Mouse (Mus musculus) layer of hippocampus, adult 9-11 months (tissue): ENCODE results near the gene Kmt2e.
A peak's percentile ranks its signal among the peaks of the same experiment; 100 is the strongest.
"Not testable (repeated sequence)": the region's sequence is repeated elsewhere in the genome, so short reads cannot be mapped to it uniquely, and the experiment has no call there.

Experiments
- DNase-seq: peaks from one replicate; pipeline ENCODE4 v3.0.0; 2022

Gene Kmt2e

DNA sequence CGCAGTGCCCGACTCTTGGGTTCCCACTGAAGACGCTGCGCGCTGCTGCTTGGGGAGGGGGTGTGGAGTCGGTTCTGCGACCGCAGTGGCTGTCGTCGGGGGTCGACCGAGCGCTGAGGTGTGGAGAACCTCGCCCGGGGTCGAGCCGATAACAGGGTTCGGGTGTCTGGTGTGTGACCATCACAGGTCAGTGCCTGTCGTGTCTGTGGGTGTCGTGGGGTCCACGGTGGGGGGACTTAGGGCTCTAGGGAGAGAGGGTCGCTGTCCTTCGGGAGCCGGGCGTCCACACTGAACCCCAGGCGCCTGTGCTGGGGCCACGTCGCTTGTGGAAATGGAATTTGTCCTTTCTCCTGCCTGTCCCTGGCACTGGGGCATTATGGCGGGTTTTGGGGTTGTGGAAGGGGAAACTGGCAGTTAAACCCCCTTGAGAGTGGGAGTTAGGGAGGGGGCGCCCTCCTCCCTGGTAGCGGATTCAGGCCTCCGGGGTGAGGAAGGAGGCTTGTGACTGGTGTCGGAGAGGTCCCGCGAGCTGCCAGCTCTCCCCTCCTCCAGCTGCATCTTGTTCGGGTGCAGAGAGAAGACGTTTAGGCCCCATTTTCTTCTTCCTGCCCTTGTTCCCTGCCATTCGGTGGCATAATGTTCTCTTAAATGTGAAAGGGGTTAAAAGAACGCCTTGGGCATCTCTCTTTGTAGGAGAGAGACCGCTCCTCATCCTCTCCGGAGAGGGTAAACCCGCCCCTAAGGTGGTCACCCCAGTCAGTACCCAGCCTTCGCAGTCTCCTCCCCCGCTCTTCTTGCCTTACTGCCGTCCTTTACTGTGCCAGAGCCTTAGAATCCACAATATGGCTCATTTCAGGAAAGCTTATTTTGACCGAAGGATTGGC, 599 bp downstream of the Kmt2e start:
- DNase-seq: peak; percentile 80

DNA sequence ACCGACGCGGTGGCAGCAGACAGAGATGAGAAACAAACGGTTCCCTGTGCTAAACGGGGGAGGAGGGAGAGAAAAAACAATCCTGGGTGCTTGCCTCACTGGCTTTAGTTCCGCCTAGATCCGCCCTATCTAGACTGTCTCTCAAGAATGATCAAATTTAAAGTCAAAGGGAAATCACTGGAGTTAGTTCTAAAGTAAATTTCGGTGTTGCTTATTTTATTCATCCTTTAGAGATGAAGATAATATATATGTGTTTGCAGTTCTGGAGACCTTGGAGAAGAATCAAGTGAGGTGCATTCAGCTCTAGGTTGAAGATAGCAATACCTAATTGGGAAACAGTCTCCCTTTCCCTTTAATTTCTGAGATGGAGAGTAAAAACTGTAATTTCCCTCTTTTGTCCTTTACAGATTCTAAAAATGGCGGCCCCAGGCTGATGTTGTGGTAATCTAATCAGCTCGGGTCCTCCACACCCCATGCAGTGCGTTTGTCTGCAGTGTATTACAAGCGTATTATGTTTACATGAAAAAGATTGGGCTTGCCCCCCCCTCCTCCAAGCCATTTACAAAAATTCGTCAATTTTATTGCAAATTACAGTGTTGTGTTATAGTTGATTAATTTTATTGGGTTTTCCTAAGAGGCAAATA, 1.4 kb downstream of the Kmt2e start:
- no peak for DNase-seq

DNA sequence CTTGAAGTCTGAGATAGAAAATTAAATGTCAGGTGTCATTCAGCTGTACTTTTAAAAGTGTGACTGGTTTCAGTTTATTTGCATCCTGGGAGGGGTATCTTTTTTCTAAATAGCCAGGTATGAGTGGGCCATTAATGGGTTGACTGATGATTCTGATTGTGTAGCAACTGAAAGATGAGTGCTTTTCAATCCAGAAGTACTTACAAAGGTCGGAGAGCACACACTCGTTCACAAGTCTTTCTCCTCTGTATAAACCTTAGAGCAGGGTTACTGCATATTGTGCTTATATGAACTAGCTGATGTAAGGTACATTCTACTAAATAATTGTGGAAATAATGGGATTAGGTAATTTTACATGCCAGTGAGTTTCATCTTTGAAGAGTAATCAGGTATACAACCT, 2.5 kb downstream of the Kmt2e start:
- DNase-seq: no peak

DNA sequence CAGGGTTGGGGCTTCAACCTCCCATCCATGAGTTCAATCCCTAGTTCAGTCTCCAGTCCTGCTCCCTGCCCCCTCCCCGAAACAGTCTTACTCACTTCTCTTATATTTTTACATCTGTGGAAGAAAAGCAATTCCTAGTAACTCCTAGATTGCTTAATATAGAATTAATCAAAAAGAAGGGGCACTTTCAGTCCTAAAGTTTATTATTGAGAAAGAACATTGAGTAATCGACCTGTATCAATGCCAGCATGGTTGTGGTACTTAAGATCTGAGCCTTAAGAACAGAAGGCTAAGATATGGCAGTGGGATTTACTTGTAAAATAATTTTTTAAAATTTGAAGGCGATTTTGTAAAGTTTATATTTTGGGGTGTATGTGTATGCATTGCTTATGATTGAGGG, 5.6 kb downstream of the Kmt2e start:
- no peak for DNase-seq

DNA sequence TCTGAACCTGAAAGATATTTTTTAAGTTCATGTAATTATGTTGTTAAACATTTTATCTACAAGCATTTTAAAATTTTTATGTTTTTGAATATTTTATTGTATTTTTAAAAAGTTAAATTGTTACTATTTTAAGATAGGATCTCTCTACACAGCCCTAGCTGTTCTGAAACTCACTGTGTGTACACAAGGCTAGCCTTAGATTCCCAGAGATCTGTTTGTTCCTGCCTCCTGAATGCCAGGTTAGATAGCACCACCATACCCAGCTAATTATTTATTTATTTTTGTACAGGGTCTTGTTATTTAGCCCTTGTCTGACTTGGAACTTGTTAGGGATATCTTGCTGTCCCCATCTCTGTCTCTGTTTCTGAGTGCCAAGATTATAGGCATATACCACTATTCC, 6.3 kb downstream of the Kmt2e start:
- DNase-seq: no peak

DNA sequence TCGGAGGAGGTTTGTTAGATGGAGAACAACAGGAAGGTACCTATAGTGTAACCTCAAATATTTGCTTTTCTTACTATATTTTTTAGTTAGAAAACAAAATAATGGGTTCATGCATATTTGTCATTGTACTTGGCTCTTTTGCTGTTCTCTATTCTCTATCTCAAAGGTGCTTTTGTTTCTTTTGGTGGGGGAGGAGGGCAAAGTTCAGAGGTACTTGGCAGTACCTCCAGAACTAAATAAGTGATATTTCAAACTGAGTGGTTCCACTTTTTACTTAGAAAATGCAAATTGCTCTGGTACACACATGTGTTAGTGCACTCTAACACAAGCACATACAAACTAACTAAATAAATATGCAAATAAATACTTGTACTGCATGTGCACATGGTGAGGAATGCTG, 7.7 kb downstream of the Kmt2e start:
- no peak for DNase-seq

DNA sequence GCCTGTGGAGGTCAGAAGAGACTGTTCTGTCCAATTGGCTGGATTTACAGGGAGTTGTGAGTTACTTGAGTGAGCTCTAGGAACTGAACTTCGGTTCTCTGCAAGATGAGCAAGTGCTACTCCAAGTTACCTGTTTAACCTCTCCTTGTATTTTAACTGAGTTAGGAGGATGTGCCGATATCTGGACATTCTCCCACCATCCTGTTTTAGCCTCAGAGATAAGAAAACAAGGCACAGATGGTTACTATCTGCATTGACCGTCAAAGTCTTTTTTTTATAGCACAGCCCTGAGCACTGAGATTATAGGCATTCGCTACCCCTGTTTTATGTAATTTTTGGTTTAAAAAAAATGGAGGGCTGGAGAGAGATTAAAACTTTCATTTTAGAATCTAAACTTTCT, 10.2 kb downstream of the Kmt2e start:
- DNase-seq: no peak

DNA sequence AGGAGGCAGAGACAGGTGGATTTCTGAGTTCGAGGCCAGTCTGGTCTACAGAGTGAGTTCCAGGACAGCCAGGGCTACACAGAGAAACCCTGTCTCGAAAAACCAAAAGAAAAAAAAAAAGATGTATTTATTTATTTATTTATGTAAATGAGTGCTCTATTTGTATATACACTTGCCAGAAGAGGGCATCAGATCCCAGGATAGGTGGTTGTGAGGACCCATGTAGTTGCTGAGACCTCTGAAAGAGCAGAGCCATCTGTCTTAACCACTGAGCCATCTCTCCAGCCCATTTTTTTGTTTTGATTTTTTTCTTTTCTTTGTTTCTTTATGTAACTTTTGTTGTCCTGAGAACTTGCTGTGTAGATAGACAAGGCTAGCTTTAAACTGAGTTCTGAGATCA, 19.3 kb downstream of the Kmt2e start:
- DNase-seq: not testable (repeated sequence)

DNA sequence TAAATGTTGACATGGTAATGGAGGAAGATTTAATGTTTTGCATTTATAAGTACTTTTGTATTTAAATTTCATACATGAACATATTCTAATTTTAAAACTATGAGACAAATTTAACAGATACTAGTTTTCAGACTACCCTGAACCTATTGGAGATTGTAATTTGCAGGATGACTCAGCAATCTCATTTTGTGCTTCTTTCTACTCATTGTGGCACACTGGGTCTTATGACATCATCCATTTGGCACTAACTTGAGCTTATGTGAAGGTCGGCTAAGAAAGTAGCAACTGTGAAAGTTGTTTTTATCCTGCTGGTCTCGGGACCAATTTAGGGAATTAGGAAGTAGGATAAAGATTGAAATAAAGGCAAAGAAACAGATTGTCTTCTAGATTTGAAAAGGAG, 27.4 kb downstream of the Kmt2e start:
- DNase-seq: no peak

DNA sequence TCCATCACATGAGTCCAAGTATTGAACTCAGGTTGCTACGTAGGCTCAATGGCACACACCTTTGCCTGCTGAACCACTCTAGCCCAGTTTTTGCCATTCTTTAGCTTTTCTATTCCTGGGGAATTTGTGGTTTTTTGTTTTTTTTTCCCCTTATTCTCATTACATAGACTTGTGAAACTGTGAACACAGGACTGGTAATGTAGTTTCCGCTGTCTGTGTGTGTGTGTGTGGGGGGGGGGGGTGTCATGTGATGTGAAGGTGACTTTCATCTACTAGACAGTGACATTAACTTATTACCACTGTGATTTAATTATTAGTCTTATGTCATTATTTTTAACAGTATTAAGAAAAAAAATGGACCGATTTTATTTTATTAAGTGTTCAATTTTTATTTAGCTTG, 30.0 kb downstream of the Kmt2e start:
- no peak for DNase-seq

DNA sequence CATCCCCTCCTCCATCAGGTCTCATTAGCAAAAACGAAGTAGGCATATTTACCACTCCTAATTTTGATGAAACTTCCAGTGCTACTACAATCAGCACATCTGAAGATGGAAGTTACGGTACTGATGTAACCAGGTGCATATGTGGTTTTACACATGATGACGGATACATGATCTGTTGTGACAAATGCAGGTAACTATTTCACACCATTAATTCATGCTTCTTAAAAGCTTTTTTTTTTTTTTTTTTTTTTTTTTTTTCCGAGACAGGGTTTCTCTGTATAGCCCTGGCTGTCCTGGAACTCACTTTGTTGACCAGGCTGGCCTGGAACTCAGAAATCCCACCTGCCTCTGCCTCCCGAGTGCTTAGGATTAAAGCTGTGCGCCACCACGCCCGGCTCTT, 30.5 kb downstream of the Kmt2e start:
- no peak for DNase-seq

DNA sequence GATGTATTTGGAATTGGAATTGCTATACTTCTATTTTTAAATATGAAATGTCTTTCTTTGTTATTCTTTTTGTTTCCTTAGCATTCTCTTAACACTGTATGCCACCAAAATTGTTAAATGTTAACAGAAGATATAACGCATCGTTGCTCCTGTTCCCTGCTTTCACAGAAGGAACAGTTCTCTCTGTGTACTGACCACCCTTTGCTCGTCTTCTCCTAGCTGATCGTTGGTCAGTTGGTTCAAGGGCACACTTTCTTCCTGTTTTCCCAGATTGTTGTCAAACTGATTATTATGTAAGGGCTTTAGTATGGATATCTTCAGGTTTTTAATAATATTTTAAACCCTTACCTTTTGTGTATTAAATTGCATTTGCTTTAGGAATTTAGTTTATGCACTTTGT, 32.3 kb downstream of the Kmt2e start:
- no peak for DNase-seq

DNA sequence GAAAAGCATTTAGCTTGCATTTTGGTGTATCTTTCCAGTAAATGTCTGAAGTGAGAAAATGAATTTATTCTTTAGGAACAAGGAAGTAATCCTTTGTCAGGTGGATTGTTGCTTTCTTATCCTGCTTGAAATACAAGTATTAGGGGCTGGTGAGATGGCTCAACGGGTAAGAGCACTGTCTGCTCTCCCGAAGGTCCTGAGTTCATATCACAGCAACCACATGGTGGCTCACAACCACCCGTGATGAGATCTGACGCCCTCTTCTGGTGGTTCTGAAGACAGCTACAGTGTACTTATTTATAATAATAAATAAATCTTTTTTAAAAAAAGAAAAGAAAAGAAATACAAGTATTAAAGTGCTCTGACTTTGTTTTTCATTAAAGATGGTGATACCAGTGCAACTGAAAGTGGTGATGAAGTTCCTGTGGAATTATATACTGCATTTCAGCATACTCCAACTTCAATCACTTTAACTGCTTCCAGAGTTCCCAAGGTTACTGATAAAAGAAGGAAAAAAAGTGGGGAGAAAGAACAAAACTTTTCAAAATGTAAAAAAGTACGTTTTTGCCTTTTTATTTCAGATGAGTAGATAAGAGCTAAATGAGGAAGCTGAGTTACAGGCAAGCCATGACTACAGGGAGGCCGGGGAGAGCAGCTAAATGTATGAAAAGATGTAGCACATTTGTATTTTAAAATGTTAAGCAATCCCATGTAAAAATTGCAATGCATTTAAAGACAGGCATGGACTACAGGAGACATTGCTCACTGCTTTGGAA, 39.0 kb downstream of the Kmt2e start:
- no peak for DNase-seq

DNA sequence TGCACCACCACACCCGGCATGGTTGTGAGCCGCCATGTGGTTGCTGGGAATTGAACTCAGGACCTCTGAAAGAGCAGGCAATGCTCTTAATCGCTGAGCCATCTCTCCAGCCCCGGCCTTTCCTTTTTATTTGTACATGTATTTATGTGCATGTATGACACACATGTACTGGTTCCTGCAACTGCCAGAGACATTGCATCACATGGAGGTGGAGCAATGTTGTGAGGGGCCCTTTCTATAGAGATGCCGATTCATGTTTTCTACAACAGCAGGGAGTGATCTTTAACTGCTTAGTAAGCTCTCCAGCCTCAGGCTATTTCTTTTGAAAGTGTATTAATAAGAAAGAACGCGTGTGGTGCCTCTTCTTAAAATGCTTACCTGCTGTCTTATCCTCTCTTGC, 49.6 kb downstream of the Kmt2e start:
- no peak for DNase-seq

DNA sequence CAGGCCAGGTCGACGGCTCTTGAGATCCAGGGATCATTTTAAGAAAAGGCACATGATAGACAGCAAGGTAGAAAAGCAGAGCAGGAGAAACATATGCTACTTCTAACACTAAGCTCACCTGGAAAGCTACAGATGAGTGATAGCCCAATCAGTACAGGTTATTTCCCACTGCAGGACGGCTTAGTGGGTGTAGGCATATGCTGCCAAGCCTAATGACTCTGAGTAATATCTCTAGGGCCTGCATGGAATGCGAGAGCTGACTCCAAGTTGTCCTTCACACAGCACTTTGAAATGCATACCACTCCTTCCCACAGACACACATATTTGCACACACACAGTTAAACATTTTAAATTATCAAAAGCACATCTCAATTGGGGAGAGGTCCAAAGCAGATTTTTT, 55.0 kb downstream of the Kmt2e start:
- no peak for DNase-seq

DNA sequence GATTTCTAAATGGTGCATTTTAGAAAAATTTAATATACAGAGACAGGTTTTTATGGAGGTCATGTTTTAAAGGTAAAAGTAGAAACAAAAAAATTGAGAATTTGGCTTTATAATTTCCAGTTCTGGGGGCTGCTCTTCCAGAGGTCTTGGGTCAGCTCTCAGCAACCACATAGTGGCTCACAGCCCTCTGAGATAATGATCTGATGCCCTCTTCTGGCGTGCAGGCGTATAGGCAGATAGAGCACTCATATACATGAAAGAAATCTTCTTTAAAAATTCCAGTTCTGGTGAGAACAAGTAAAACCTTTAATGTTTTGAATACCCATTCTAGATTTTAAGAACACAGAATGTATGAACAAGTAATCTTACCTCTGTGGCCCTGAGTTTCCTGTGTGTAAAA, 56.6 kb downstream of the Kmt2e start:
- no peak for DNase-seq

DNA sequence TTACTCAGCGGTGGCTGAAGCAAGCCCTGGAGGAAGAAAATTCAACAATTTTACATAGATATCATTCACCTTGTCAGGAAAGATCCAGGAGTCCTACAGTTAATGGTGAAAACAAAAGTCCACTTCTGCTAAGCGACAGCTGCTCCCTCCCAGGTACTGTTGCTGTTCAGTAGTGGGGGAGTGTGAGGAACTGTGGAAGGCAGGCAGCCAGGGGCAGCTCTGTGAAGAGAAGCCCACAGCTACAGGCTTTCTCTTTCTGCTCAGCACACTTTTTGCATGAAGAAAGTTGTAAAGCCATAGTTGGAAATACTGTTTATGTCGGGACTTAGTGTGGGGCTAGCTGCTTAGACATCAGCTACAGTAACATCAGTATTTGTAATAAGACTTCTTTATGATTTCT, 62.2 kb downstream of the Kmt2e start:
- DNase-seq: no peak

DNA sequence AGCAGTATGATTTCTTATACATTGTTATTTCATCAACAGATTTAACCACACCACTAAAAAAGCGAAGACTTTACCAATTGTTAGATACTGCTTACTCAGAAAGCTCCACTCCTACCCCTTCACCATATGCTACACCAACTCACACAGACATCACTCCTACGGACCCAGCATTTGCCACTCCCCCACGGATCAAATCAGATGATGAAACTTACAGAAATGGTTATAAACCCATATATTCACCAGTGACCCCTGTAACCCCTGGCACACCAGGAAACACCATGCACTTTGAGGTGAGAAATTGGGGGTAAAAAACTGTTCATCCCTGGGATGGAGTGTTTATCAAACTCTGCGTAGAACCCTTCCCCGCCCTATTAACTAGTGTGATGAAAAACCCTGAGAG, 62.7 kb downstream of the Kmt2e start:
- DNase-seq: no peak

DNA sequence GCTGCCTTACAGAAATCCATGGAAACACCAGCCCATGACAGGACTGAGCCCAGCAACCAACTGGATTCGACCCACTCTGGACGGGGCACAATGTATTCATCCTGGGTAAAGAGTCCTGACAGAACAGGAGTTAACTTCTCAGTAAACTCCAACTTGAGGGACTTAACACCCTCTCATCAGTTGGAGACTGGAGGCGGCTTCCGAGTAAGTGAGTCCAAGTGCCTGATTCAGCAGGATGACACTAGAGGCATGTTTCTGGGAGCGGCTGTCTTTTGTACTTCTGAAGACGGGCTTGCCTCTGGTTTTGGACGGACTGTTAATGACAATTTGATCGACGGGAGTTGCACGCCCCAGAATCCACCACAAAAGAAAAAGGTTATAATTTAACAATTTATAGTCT, 63.7 kb downstream of the Kmt2e start:
- DNase-seq: no peak

DNA sequence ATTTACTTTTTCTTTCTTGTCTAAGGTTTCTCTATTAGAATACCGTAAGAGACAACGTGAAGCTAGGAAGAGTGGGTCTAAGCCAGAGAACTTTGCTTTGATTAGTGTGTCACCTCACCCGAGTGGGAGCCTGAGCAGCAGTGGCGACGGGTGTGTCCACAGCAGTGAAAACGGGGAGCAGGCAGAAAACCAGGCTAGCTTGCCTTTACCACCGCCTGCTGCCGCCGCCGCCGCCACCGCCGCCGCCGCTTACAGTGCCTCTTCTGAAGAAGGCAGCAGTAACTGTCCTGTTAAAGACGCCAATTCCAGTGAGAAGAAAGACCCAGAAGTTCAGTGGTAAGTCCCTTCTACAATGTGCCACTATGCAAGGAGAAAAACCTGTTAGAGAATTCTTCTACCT, 65.0 kb downstream of the Kmt2e start:
- no peak for DNase-seq

DNA sequence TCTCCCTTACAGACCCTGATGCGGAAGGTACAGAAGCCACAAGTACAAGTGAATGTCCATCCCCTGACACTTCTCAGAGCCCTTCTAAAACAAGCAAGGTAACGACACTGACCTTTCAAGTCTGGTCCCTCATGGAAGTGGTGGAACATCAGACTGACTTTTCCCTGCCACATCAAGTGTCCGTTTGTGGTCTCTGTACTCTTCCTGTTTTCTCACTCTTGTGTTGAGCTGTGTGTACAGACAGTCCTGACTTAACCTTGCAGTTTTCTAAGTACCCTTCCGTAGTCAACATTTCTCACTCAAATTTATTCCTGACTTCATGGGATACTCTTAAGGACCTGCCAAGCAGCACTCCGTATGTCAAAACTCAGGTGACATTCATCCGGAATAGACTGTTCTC, 66.5 kb downstream of the Kmt2e start:
- no peak for DNase-seq

DNA sequence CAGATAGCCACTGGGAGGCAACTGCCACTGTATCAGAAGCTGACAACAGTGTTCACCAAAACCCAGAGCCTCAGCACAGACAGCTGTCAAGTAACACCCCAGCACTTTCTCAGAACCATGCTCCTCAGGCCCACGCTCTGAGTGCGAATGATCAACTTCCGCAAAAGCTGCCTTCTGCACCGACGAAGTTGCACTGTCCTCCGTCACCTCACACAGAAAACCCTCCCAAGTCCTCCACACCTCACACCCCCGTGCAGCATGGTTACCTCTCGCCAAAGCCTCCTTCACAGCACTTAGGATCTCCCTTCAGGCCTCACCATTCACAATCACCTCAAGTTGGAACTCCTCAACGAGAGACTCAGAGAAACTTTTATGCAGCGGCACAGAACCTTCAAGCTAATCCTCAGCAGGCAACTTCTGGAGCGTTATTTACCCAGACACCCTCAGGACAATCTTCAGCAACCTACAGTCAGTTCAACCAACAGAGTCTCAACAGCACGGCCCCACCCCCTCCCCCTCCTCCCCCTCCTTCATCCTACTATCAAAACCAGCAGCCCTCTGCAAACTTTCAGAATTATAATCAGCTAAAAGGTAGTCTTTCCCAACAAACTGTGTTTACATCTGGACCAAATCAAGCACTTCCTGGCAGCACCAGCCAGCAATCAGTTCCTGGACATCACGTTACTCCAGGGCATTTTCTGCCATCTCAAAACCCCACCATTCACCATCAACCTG, 67.5 kb downstream of the Kmt2e start:
- no peak for DNase-seq

DNA sequence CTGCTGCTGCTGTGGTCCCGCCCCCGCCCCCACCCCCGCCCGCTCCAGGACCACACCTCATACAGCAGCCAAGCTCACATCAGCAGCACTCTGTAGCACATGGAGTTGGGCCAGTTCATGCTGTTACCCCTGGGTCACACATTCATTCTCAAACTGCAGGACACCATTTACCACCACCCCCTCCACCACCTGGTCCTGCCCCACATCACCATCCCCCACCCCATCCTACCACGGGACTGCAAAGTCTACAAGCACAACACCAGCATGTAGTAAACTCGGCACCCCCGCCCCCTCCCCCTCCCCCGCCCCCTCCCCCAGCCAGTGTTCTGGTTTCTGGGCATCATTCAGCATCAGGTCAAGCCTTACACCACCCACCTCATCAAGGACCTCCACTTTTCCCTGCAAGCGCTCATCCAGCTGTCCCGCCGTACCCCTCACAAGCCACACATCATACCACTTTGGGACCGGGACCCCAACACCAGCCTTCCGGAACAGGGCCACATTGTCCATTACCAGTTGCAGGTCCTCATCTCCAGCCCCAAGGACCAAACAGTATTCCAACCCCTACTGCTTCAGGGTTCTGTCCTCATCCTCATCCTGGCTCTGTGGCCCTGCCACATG, 68.2 kb downstream of the Kmt2e start:
- DNase-seq: no peak
